Mouse (Mus musculus): ENCODE results near the gene Gm10118.

DNA sequence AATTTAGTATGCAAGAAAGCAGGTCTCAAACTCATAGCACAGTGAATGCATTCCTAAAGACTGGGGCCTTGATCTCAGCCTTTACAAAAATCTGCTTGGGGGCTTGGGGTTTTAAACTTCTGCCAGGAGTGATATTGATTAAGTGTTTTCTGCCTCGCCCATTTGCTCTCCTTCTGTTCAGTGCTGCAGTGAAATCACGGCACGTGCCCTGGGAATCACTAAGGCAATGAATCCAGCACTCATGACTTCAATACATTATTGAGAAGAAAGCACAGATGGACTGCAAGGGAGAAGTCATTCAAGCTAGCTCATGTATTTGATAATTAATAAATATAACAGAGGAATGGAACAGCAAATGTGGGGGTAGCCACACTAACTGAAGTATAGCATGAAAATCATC lies 18.3 kb upstream of the Gm10118 start:
- no peak for TF ChIP-seq MYOD1 (IDR thresholded peaks at IDR 0.05; ENCODE audit: control insufficient read depth in 1 of 3, insufficient read length in 2 of 3, low read depth in 2 of 3)
- TF ChIP-seq REST (IDR thresholded peaks at IDR 0.05; ENCODE audit: insufficient read depth, insufficient read length), result no peak
- TF ChIP-seq POLR2A (IDR thresholded peaks at IDR 0.05; ENCODE audit: insufficient read length, low read depth), result no peak
- no peak for TF ChIP-seq SRF (IDR thresholded peaks at IDR 0.05; ENCODE audit: control insufficient read depth, insufficient read length, low read depth)
- no peak for TF ChIP-seq POLR2AphosphoS2 (IDR thresholded peaks at IDR 0.05; ENCODE audit: insufficient read length, low read depth)
- no peak for TF ChIP-seq MAX (IDR thresholded peaks at IDR 0.05; ENCODE audit: low read depth)
- no peak for TF ChIP-seq E2F4 (IDR thresholded peaks at IDR 0.05; ENCODE audit: insufficient read depth)
